Mouse (Mus musculus): ENCODE measurements around the gene Dis3l2. TPM values are rescaled to one million over a fixed set of nuclear protein-coding genes. Genes with fewer than 3 reads are reported as not detected.

Dis3l2 gene
- total RNA-seq, 2 experiments from 2014 or later: 26.6 to 26.9 TPM

- peak; percentile 10 to 61 for DNase-seq (ENCODE audit: low spot score in 2 of 2)
- Histone ChIP-seq H3K4me3 (no peak overlapping the region), H3K27ac (no peak overlapping the region)
- TF ChIP-seq CTCF (conservative IDR thresholded peaks at IDR 0.05): peak; percentile 82
Measured at GRCm38 (mm10) chr1:87098358-87098975, 394.9 kb downstream of the Dis3l2 start.

Other genes starting within 250 kb of the Dis3l2 start
- gene Ptma, start 177.1 kb upstream of the Dis3l2 start, total RNA-seq (2021): 100 to 1,000 TPM; 478 to 491 TPM
- 10 to 100 TPM; 49.0 to 54.7 TPM for gene Pde6d, start 121.2 kb upstream of the Dis3l2 start, total RNA-seq (2021)
- 10 to 100 TPM; 19.5 to 20.6 TPM for gene Cops7b, start 120.9 kb upstream of the Dis3l2 start, total RNA-seq (2021)
- 1 to 10 TPM; 6.4 to 8.3 TPM for gene Nppc, start 33.2 kb upstream of the Dis3l2 start, total RNA-seq (2021)